Mouse (Mus musculus) liver, adult 2 months (tissue): ENCODE measurements at regions not wholly inside any gene's neighbourhood (a gene's known extent, or its start where the extent isn't known, plus 50 kb on each side); places are given as distances from the start of the nearest gene placed in this dataset.

Source experiments
- DNase-seq: peaks from one replicate; pipeline ENCODE4 v3.0.0-alpha.2; 2011; ENCODE audit warnings: low read depth, low spot score; ENCODE audit errors: extremely low read depth
- H3K27ac ChIP-seq: fragments of 200-500 bp; replicated peaks from 2 replicates; pipeline ENCODE4 v1.5.1; 2012; ENCODE audit warnings: low read depth, mild to moderate bottlenecking, control low read depth, inconsistent platforms, low read length; ENCODE audit not compliant: insufficient read depth
- H3K27me3 ChIP-seq: fragments of 200-500 bp; 2 replicates; pipeline ENCODE4 v1.6.1; 2012; ENCODE audit warnings: mild to moderate bottlenecking, moderate library complexity, low read length, inconsistent platforms; ENCODE audit not compliant: control insufficient read depth, insufficient read depth
- H3K36me3 ChIP-seq: fragments of 200-500 bp; 2 replicates; pipeline ENCODE4 v1.6.1; 2012; ENCODE audit warnings: low read length, inconsistent platforms; ENCODE audit not compliant: control insufficient read depth, insufficient read depth
- H3K4me1 ChIP-seq: fragments of 200-500 bp; 2 replicates; pipeline ENCODE4 v1.6.1; 2011; ENCODE audit warnings: low read length; ENCODE audit not compliant: control insufficient read depth, insufficient read depth
- H3K4me3 ChIP-seq: fragments of 200-500 bp; 2 replicates; pipeline ENCODE4 v1.5.1; 2011; ENCODE audit warnings: low read depth, mild to moderate bottlenecking, control low read depth, low read length, moderate library complexity; ENCODE audit not compliant: insufficient read depth
- H3K79me2 ChIP-seq: fragments of 200-500 bp; 2 replicates; pipeline ENCODE4 v1.6.1; 2012; ENCODE audit warnings: inconsistent platforms, mild to moderate bottlenecking, low read length, moderate library complexity; ENCODE audit not compliant: control insufficient read depth, insufficient read depth
- H3K9ac ChIP-seq: fragments of 200-500 bp; 2 replicates; pipeline ENCODE4 v1.6.1; 2012; ENCODE audit warnings: low read depth, mild to moderate bottlenecking, control low read depth, inconsistent platforms, low read length
- CTCF ChIP-seq: fragments of 200-500 bp; IDR thresholded peaks from 2 replicates; pipeline ENCODE4 v1.5.1; 2011; ENCODE audit warnings: low read depth, low read length, control low read depth
- POLR2A ChIP-seq: fragments of 200-500 bp; IDR thresholded peaks from 2 replicates; pipeline ENCODE4 v1.6.1; 2011; ENCODE audit warnings: low read length, control low read depth; ENCODE audit not compliant: insufficient read depth; ENCODE audit errors: extremely low read depth
- WGBS: fragments of 180-500 bp; shearing (Covaris S2); methylation state at CpG from one replicate; pipeline ENCODE4 v1.1.7; 2018; 5-methylcytosine and 5-hydroxymethylcytosine counted together

DNA sequence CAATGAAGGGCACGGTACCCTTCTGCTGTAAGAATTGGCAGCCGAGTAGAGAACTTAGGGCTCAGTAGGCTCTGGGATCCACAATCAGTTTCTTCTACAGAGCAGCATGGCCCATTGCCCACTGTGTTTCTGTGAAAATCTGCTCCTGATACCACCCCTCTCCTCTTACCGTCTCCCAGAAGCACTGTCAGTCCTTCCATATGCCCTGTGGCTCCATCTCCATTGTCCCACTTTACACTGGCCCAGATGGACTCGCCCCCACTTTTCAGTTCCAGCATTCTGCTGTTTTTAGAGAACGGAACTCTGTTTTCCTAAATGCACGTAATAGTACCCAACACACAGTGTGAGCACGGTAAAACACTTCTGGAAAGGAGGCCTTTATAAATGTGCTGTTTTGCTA, 129.6 kb upstream of the Gm17728 start:
- no peaks in the 10 kb centered on the region for H3K27me3 ChIP-seq
- WGBS, result 93% methylated on average over 7 of the region's 7 CpGs
- H3K79me2 ChIP-seq, result no peaks in the 10 kb centered on the region
- no peak overlapping the region for H3K27ac ChIP-seq
- H3K4me1 ChIP-seq, result no peaks in the 10 kb centered on the region
- TF ChIP-seq POLR2A, result no peak
- TF ChIP-seq CTCF, result no peak
- H3K36me3 ChIP-seq, result no peaks in the 10 kb centered on the region
- no peak for DNase-seq
- H3K9ac ChIP-seq, result no peak overlapping the region
- H3K4me3 ChIP-seq, result no peak overlapping the region

DNA sequence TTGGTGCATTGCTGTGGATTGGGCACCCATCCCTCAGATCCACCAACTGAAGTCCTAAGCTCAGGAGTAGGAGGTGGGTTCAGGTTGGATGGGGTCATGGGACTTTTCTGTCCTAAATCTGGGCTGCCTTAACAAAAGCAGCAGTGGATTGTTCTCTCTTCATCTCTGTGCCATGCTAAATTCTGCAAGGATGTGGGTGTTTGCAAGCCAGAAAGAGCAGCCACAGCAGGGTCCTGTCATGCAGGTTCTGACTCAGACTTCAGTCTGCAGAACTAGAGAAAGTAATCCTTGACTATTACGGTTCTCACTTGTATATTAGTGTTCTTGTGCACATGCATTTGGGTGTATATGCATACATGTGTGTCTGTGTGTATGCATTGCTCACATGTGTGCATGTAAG, 125.5 kb upstream of the Gm17728 start:
- 82% methylated on average over 1 of the region's 1 CpGs for WGBS
- DNase-seq, result no peak
- Histone ChIP-seq H3K79me2 (no peaks in the 10 kb centered on the region), H3K27ac (no peak overlapping the region), H3K36me3 (no peaks in the 10 kb centered on the region), H3K4me3 (no peak overlapping the region), H3K4me1 (no peaks in the 10 kb centered on the region), H3K27me3 (no peaks in the 10 kb centered on the region), H3K9ac (no peak overlapping the region)
- TF ChIP-seq CTCF (no peak), POLR2A (no peak)

DNA sequence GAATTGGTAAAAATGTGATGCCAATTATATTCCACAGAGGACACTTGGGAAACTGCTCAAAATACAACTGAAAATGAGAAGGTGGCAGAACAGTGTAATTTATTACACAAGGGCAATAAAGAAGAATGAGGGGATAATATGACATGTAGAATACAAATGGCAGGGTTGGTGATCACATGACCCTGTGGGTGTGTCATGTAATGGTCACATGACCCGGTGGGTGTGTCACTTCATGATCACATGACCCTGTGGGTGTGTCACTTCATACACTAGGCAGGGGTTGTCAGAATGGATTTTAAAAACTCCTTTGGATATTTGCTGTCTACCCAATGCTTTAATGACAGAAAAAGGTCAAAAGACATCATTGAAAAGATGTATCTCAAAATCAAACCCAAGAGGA, 123.6 kb upstream of the Gm17728 start:
- no peaks in the 10 kb centered on the region for H3K79me2 ChIP-seq
- TF ChIP-seq CTCF (no peak), POLR2A (no peak)
- WGBS, result 89% methylated on average over 1 of the region's 1 CpGs
- H3K4me1 ChIP-seq, result no peaks in the 10 kb centered on the region
- H3K27me3 ChIP-seq, result no peaks in the 10 kb centered on the region
- DNase-seq, result no peak
- H3K4me3 ChIP-seq, result no peak overlapping the region
- H3K36me3 ChIP-seq, result no peaks in the 10 kb centered on the region
- no peak overlapping the region for H3K27ac ChIP-seq
- H3K9ac ChIP-seq, result no peak overlapping the region

DNA sequence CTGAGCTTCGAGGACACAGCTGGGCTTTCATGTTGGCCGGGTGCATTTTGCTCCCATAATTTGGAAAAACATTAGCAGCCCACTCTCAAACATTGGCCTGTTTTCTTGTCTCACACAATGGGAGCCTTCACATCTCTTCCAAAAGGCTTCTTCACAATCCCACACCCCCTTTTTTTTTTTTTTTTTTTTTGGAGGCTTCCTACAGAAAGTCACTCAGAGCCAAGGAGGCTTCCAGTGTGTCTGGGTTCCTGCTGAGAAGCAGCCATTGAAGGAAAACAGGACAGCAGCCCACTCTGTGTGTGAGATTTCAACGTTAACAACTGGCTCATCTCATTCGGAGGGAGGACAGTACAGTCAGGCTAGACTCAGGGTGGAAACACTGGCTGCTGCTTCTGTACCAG, 120.8 kb upstream of the Gm17728 start:
- DNase-seq, result no peak
- H3K4me1 ChIP-seq, result no peaks in the 10 kb centered on the region
- no peaks in the 10 kb centered on the region for H3K79me2 ChIP-seq
- no peak for TF ChIP-seq POLR2A
- no peak for TF ChIP-seq CTCF
- no peaks in the 10 kb centered on the region for H3K36me3 ChIP-seq
- no peaks in the 10 kb centered on the region for H3K27me3 ChIP-seq
- no peak overlapping the region for H3K27ac ChIP-seq
- 64% methylated on average over 4 of the region's 4 CpGs for WGBS
- H3K4me3 ChIP-seq, result no peak overlapping the region
- no peak overlapping the region for H3K9ac ChIP-seq

DNA sequence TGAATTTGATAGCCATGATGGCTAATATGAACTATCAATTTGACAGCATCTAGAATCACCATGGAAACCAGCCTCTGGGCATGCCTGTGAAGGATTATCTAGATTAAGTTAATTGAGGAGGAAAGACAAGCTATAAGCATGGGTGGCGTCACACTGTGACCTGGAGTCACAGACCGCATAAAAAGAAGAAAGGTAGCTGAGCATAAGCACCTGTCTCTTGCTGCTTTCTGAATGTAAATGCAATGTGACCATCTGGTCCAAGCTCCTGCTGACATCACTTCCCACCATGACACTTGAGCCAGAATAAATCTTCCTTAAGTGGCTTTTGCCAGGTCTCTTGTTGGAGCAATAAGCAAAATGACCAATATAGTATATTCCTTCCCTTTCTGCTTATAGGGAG, 113.4 kb upstream of the Gm17728 start:
- Histone ChIP-seq H3K4me1 (no peaks in the 10 kb centered on the region), H3K36me3 (no peaks in the 10 kb centered on the region), H3K27me3 (no peaks in the 10 kb centered on the region), H3K79me2 (no peaks in the 10 kb centered on the region), H3K27ac (no peak overlapping the region), H3K9ac (no peak overlapping the region), H3K4me3 (no peak overlapping the region)
- TF ChIP-seq POLR2A, result no peak
- TF ChIP-seq CTCF, result no peak
- WGBS, result 94% methylated on average over 2 of the region's 2 CpGs
- no peak for DNase-seq

DNA sequence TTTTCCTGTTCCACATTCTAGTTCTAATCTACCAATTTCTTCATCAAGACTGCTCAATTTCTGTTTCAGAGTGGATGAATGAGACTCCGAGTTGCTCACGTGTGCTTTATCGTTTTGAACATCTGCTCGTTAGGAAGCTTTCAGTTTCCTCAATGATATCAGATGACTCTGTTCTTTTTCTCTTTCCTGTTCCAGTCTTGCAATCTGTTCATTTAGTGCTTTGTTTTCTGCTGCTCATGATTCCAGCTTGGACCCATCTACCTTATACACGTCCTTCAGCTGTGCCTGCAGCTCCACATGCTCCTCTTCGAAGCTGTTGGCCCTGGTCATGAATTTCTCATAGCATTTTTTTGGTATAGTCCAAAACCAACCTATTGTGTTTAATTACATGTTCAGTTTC, 99.1 kb upstream of the Gm17728 start:
- WGBS, result 79% methylated on average over 6 of the region's 6 CpGs

More for the DNA sequence above, 99.1 kb upstream of the Gm17728 start:
- no peaks in the 10 kb centered on the region for H3K79me2 ChIP-seq
- DNase-seq, result no peak
- H3K27me3 ChIP-seq, result no peaks in the 10 kb centered on the region
- H3K9ac ChIP-seq, result no peak overlapping the region
- no peak overlapping the region for H3K27ac ChIP-seq
- no peaks in the 10 kb centered on the region for H3K36me3 ChIP-seq
- 0 out of 2 replicates have a peak, but pooled peaks cover 4% of the 10 kb centered on the region for H3K4me1 ChIP-seq
- TF ChIP-seq CTCF (no peak), POLR2A (no peak)
- H3K4me3 ChIP-seq, result no peak overlapping the region
